Mouse (Mus musculus) embryonic fibroblast, embryonic 13.5 days (primary cell): ENCODE results near the gene Msn.

Experiments used
- CTCF ChIP-seq: IDR thresholded peaks from 2 replicates; pipeline ENCODE4 v1.5.1; 2011; ENCODE audit warnings: mild to moderate bottlenecking, control low read depth, low read length, moderate library complexity, borderline replicate concordance; ENCODE audit not compliant: insufficient read depth
- POLR2A ChIP-seq: IDR thresholded peaks from 2 replicates; pipeline ENCODE4 v1.6.1; 2011; ENCODE audit warnings: low read depth, mild to moderate bottlenecking, control low read depth, low read length, moderate library complexity

DNA sequence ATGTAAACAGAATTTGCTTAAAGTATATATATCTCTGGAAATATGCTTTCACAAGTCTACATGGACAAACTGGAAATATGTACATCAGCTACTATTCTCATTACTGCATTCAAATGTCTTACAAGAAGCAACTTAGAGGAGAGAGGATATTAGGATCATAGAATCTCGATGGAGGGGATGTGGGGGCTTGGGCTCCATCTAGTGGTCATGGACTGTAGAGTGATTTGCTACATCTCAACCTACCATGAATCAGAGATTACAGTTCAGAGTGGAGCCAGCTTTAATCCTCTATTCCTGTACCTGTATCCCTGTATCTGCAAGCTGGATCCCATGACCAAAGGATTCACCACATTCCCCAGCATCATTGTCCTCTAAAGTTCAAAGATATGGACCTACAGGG lies 82.6 kb downstream of the Msn start:
- TF ChIP-seq CTCF, result peak; percentile 8; the same call in 1 of the 2 replicates
- TF ChIP-seq POLR2A, result no peak
